Mouse (Mus musculus) stomach, embryonic 16.5 days (tissue): ENCODE measurements at regions not wholly inside any gene's neighbourhood (a gene's known extent, or its start where the extent isn't known, plus 50 kb on each side); places are given as distances from the start of the nearest gene placed in this dataset. TPM values are rescaled to one million over a fixed set of nuclear protein-coding genes. Genes with fewer than 3 reads are reported as not detected.
A peak's percentile ranks its signal among the peaks of the same experiment; 100 is the strongest.

Experiments
- ATAC-seq: fragments of 200-750 bp; cut with Nextera tagmentation; 2 replicates; pipeline ENCODE4 v1.8.0; 2017; ENCODE audit warnings: moderate number of reproducible peaks, moderate TSS enrichment; ENCODE audit not compliant: insufficient read depth, low FRiP score
- H3K27ac ChIP-seq: fragments of 300-500 bp; sonication (generic); 2 replicates; pipeline ENCODE4 v1.5.1; 2014; ENCODE audit warnings: low read length
- H3K27me3 ChIP-seq: fragments of 300-500 bp; sonication (generic); 2 replicates; pipeline ENCODE4 v1.6.1; 2014; ENCODE audit warnings: low read length, control low read depth, mixed read lengths; ENCODE audit not compliant: control insufficient read depth, insufficient read depth
- H3K36me3 ChIP-seq: fragments of 300-500 bp; sonication (generic); 2 replicates; pipeline ENCODE4 v1.6.1; 2014; ENCODE audit warnings: low read length; ENCODE audit not compliant: control insufficient read depth, insufficient read depth
- H3K4me1 ChIP-seq: fragments of 300-500 bp; sonication (generic); 2 replicates; pipeline ENCODE4 v1.6.1; 2014; ENCODE audit warnings: low read length, control low read depth, mixed read lengths; ENCODE audit not compliant: control insufficient read depth, insufficient read depth
- H3K4me2 ChIP-seq: fragments of 300-500 bp; sonication (generic); 2 replicates; pipeline ENCODE4 v1.6.1; 2014; ENCODE audit warnings: low read depth, low read length, mixed read lengths
- H3K4me3 ChIP-seq: fragments of 300-500 bp; sonication (generic); replicated peaks from 2 replicates; pipeline ENCODE4 v1.5.1; 2014; ENCODE audit warnings: mild to moderate bottlenecking, low read length
- H3K9ac ChIP-seq: fragments of 300-500 bp; sonication (generic); 2 replicates; pipeline ENCODE4 v1.6.1; 2014; ENCODE audit warnings: low read length
- H3K9me3 ChIP-seq: fragments of 300-500 bp; sonication (generic); replicated peaks from 2 replicates; pipeline ENCODE4 v1.6.1; 2016; ENCODE audit warnings: low read length, control low read depth; ENCODE audit not compliant: control insufficient read depth
- WGBS: fragments of 180-500 bp; shearing (Covaris S2); extraction: QIAGEN DNeasy Blood & Tissue Kit; methylation state at CpG from one replicate; pipeline ENCODE4 v1.1.7; 2014; 5-methylcytosine and 5-hydroxymethylcytosine counted together
- microRNA-seq: library from miRNA; unstranded; fragments of <30 nt; microRNA quantifications from one replicate; pipeline ENCODE4, GENCODE M21; 2016

- Histone ChIP-seq H3K36me3 (no peaks in the 10 kb centered on the region), H3K4me2 (no peak overlapping the region), H3K9ac (no peak overlapping the region), H3K4me1 (no peaks in the 10 kb centered on the region), H3K27me3 (no peaks in the 10 kb centered on the region), H3K9me3 (no peaks in the 10 kb centered on the region), H3K27ac (no peak overlapping the region), H3K4me3 (no peak overlapping the region)
- no peak for ATAC-seq
- 77% methylated on average over 11 of the region's 11 CpGs for whole genome bisulfite sequencing
These were observed 83.2 kb upstream of the Zfp507 start for GRCm38 (mm10) chr7:35886051-35886450.

GRCm38 (mm10) chr7:35879755-35880304 lies 77.0 kb upstream of the Zfp507 start:
- peak; percentile 74; the same call in 1 of the 2 replicates for ATAC-seq
- Histone ChIP-seq H3K27me3 (no peaks in the 10 kb centered on the region), H3K27ac (no peak overlapping the region), H3K36me3 (no peaks in the 10 kb centered on the region), H3K9ac (no peak overlapping the region), H3K4me1 (no peaks in the 10 kb centered on the region; the same call in 1 of the 2 replicates), H3K4me2 (no peak overlapping the region), H3K9me3 (no peaks in the 10 kb centered on the region), H3K4me3 (no peak overlapping the region)
- 49% methylated on average over 9 of the region's 9 CpGs for WGBS

GRCm38 (mm10) chr7:35878164-35878563 lies 75.4 kb upstream of the Zfp507 start:
- H3K9me3 ChIP-seq = no peaks in the 10 kb centered on the region
- H3K4me1 ChIP-seq = no peaks in the 10 kb centered on the region; the same call in 1 of the 2 replicates
- H3K36me3 ChIP-seq = no peaks in the 10 kb centered on the region
- no peak overlapping the region for H3K4me2 ChIP-seq
- H3K4me3 ChIP-seq = no peak overlapping the region
- WGBS = 71% methylated on average over 7 of the region's 7 CpGs
- H3K27me3 ChIP-seq = no peaks in the 10 kb centered on the region
- no peak overlapping the region for H3K27ac ChIP-seq
- no peak for ATAC-seq
- H3K9ac ChIP-seq = no peak overlapping the region

GRCm38 (mm10) chr7:35861049-35861448 lies 58.2 kb upstream of the Zfp507 start:
- no peaks in the 10 kb centered on the region for H3K9me3 ChIP-seq
- WGBS = 63% methylated on average over 10 of the region's 10 CpGs
- no peaks in the 10 kb centered on the region for H3K27me3 ChIP-seq

GRCm38 (mm10) chr7:35859601-35860000 lies 56.8 kb upstream of the Zfp507 start:
- H3K27ac ChIP-seq = no peak overlapping the region
- no peak for ATAC-seq
- H3K4me2 ChIP-seq = no peak overlapping the region
- no peaks in the 10 kb centered on the region for H3K36me3 ChIP-seq
- H3K9ac ChIP-seq = no peak overlapping the region
- no peaks in the 10 kb centered on the region for H3K9me3 ChIP-seq
- H3K27me3 ChIP-seq = no peaks in the 10 kb centered on the region
- 19% methylated on average over 3 of the region's 3 CpGs for WGBS
- no peak overlapping the region for H3K4me3 ChIP-seq
- no peaks in the 10 kb centered on the region for H3K4me1 ChIP-seq

More at GRCm38 (mm10) chr7:35861049-35861448, 58.2 kb upstream of the Zfp507 start:
- Histone ChIP-seq H3K4me3 (no peak overlapping the region), H3K27ac (no peak overlapping the region), H3K36me3 (no peaks in the 10 kb centered on the region), H3K9ac (no peak overlapping the region), H3K4me1 (no peaks in the 10 kb centered on the region), H3K4me2 (no peak overlapping the region)
- no peak for ATAC-seq

- no peak overlapping the region for H3K27ac ChIP-seq
- H3K9ac ChIP-seq = no peak overlapping the region
- no peaks in the 10 kb centered on the region for H3K27me3 ChIP-seq
- ATAC-seq = no peak
- H3K4me3 ChIP-seq = no peak overlapping the region
- no peaks in the 10 kb centered on the region for H3K36me3 ChIP-seq
- no peaks in the 10 kb centered on the region for H3K9me3 ChIP-seq
- WGBS = 42% methylated on average over 10 of the region's 10 CpGs
- H3K4me1 ChIP-seq = no peaks in the 10 kb centered on the region
- no peak overlapping the region for H3K4me2 ChIP-seq
These were observed 54.9 kb upstream of the Zfp507 start for GRCm38 (mm10) chr7:35857693-35858092.

Small RNA genes lying in the stretch of these regions (microRNA-seq; reads per million reads assigned to microRNA genes)
- not detected for gene Gm23292
